Mouse (Mus musculus): ENCODE measurements around the gene Cacnb2.
"Not testable (repeated sequence)": the region's sequence is repeated elsewhere in the genome, so short reads cannot be mapped to it uniquely, and the experiment has no call there.

Gene Cacnb2

GRCm38 (mm10) chr2:14656673-14657072 lies 53.8 kb downstream of the Cacnb2 start:
- no peak for DNase-seq (ENCODE audit: low read depth, low spot score)

- DNase-seq (ENCODE audit: low read depth, low spot score), result no peak
Observed at GRCm38 (mm10) chr2:14657205-14657844, 54.4 kb downstream of the Cacnb2 start.

- no peak for DNase-seq (ENCODE audit: low read depth, low spot score)
Observed at GRCm38 (mm10) chr2:14665213-14665612, 62.3 kb downstream of the Cacnb2 start.

GRCm38 (mm10) chr2:14672117-14672516 lies 69.2 kb downstream of the Cacnb2 start:
- DNase-seq (ENCODE audit: low read depth, low spot score), result no peak

GRCm38 (mm10) chr2:14676885-14677516 lies 74.1 kb downstream of the Cacnb2 start:
- peak; percentile 68 for DNase-seq (ENCODE audit: low read depth, low spot score)

- DNase-seq (ENCODE audit: low read depth, low spot score), result no peak
Observed at GRCm38 (mm10) chr2:14684231-14684630, 81.3 kb downstream of the Cacnb2 start.

GRCm38 (mm10) chr2:14702973-14703645 lies 100.2 kb downstream of the Cacnb2 start:
- DNase-seq (ENCODE audit: low read depth, low spot score), result peak; percentile 55

- DNase-seq (ENCODE audit: low read depth, low spot score), result no peak
Observed at GRCm38 (mm10) chr2:14703676-14704075, 100.8 kb downstream of the Cacnb2 start.

- no peak for DNase-seq (ENCODE audit: low read depth, low spot score)
Observed at GRCm38 (mm10) chr2:14710247-14710646, 107.4 kb downstream of the Cacnb2 start.

GRCm38 (mm10) chr2:14711751-14712150 lies 108.9 kb downstream of the Cacnb2 start:
- DNase-seq (ENCODE audit: low read depth, low spot score), result peak; percentile 36

- DNase-seq (ENCODE audit: low read depth, low spot score), result no peak
Observed at GRCm38 (mm10) chr2:14713049-14713448, 110.2 kb downstream of the Cacnb2 start.

- DNase-seq (ENCODE audit: low read depth, low spot score), result no peak
Observed at GRCm38 (mm10) chr2:14716666-14717065, 113.8 kb downstream of the Cacnb2 start.

- DNase-seq (ENCODE audit: low read depth, low spot score), result no peak
Observed at GRCm38 (mm10) chr2:14719119-14719718, 116.3 kb downstream of the Cacnb2 start.

- no peak for DNase-seq (ENCODE audit: low read depth, low spot score)
Observed at GRCm38 (mm10) chr2:14725437-14725836, 122.5 kb downstream of the Cacnb2 start.

- not testable (repeated sequence) for DNase-seq (ENCODE audit: low read depth, low spot score)
Observed at GRCm38 (mm10) chr2:14726601-14727000, 123.7 kb downstream of the Cacnb2 start.

- DNase-seq (ENCODE audit: low read depth, low spot score), result no peak
Observed at GRCm38 (mm10) chr2:14738927-14739326, 136.0 kb downstream of the Cacnb2 start.

GRCm38 (mm10) chr2:14739510-14739909 lies 136.6 kb downstream of the Cacnb2 start:
- DNase-seq (ENCODE audit: low read depth, low spot score), result no peak

GRCm38 (mm10) chr2:14740359-14740758 lies 137.5 kb downstream of the Cacnb2 start:
- no peak for DNase-seq (ENCODE audit: low read depth, low spot score)

- no peak for DNase-seq (ENCODE audit: low read depth, low spot score)
Observed at GRCm38 (mm10) chr2:14744761-14745160, 141.9 kb downstream of the Cacnb2 start.

- DNase-seq (ENCODE audit: low read depth, low spot score), result no peak
Observed at GRCm38 (mm10) chr2:14762846-14763245, 160.0 kb downstream of the Cacnb2 start.

- no peak for DNase-seq (ENCODE audit: low read depth, low spot score)
Observed at GRCm38 (mm10) chr2:14763931-14764330, 161.0 kb downstream of the Cacnb2 start.

- no peak for DNase-seq (ENCODE audit: low read depth, low spot score)
Observed at GRCm38 (mm10) chr2:14769448-14769847, 166.6 kb downstream of the Cacnb2 start.
